Mouse (Mus musculus) embryonic facial prominence, embryonic 13.5 days (tissue): Measurements from ENCODE around the gene Togaram2. TPM values are rescaled to one million over a fixed set of nuclear protein-coding genes. Genes with fewer than 3 reads are reported as not detected.
"Not testable (repeated sequence)": the region's sequence is repeated elsewhere in the genome, so short reads cannot be mapped to it uniquely, and the experiment has no call there.

Experiments
- ATAC-seq: fragments of 200-750 bp; cut with Nextera tagmentation; 2 replicates; pipeline ENCODE4 v1.8.0; 2017; ENCODE audit warnings: low read depth; ENCODE audit not compliant: insufficient number of reproducible peaks, insufficient read depth, low FRiP score, low TSS enrichment
- H3K27ac ChIP-seq: fragments of 300-500 bp; sonication (generic); 2 replicates; pipeline ENCODE4 v1.5.1; 2015; ENCODE audit warnings: moderate library complexity, mild to moderate bottlenecking, inconsistent platforms
- H3K27me3 ChIP-seq: fragments of 300-500 bp; sonication (generic); 2 replicates; pipeline ENCODE4 v1.6.1; 2015; ENCODE audit warnings: mild to moderate bottlenecking, inconsistent platforms
- H3K36me3 ChIP-seq: fragments of 300-500 bp; sonication (generic); 2 replicates; pipeline ENCODE4 v1.6.1; 2015; ENCODE audit warnings: mild to moderate bottlenecking, inconsistent platforms
- H3K4me1 ChIP-seq: fragments of 300-500 bp; sonication (generic); 2 replicates; pipeline ENCODE4 v1.6.1; 2015; ENCODE audit warnings: inconsistent platforms
- H3K4me2 ChIP-seq: fragments of 300-500 bp; sonication (generic); 2 replicates; pipeline ENCODE4 v1.6.1; 2015; ENCODE audit warnings: moderate library complexity, mild to moderate bottlenecking, inconsistent platforms
- H3K4me3 ChIP-seq: fragments of 300-500 bp; sonication (generic); 2 replicates; pipeline ENCODE4 v1.5.1; 2015; ENCODE audit warnings: mild to moderate bottlenecking, inconsistent platforms
- H3K9ac ChIP-seq: fragments of 300-500 bp; sonication (generic); 2 replicates; pipeline ENCODE4 v1.6.1; 2015; ENCODE audit warnings: mild to moderate bottlenecking, inconsistent platforms
- H3K9me3 ChIP-seq: fragments of 300-500 bp; sonication (generic); 2 replicates; pipeline ENCODE4 v1.6.1; 2016; ENCODE audit warnings: inconsistent platforms
- WGBS: fragments of 180-500 bp; shearing (Covaris S2); methylation state at CpG from one replicate; pipeline ENCODE4 v1.1.7; 2015; ENCODE audit warnings: mixed read lengths; 5-methylcytosine and 5-hydroxymethylcytosine counted together
- polyA plus RNA-seq: library from polyadenylated mRNA; unstranded; fragments of >200 nt; fragmentation: Nextera tagmentation; extraction: Ambion mirVana; gene quantifications from 2 replicates; pipeline ENCODE4 v1.2.1, GENCODE M21; 2015

Gene Togaram2
- polyA plus RNA-seq, 1 experiment from 2014 or later, result 0.41 TPM

DNA sequence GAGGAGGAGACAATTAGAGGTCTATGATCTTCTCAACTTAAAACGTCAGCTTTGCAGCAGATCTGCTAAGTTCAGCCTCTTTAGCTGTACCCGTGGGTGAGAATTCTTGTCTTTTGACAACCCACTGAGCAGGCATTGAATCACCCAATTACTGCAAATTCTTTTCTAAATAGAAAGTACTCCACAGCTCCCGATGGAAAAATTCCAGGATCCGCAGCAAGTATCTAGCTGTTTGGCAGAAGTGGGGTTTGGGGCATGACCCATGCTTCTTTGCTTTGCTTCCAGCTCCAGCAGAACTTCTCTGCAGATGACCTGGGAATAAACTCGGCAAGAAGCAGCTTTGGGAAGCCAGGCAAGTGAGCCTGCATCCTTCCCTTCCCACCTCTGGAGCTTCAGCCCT is 69.9 kb downstream of the Togaram2 start:
- Histone ChIP-seq H3K27me3 (no peaks in the 10 kb centered on the region), H3K27ac (peak overlapping the region; percentile 60), H3K4me3 (no peak overlapping the region), H3K4me1 (0 out of 2 replicates have a peak, but pooled peaks cover 5% of the 10 kb centered on the region), H3K9ac (no peak overlapping the region), H3K36me3 (no peaks in the 10 kb centered on the region), H3K9me3 (peaks cover 3% of the 10 kb centered on the region; the same call in 1 of the 2 replicates), H3K4me2 (0 out of 2 replicates have a peak overlapping the region, but pooled peaks have one; percentile 5)
- 33% methylated on average over 5 of the region's 5 CpGs for WGBS
- ATAC-seq, result no peak

DNA sequence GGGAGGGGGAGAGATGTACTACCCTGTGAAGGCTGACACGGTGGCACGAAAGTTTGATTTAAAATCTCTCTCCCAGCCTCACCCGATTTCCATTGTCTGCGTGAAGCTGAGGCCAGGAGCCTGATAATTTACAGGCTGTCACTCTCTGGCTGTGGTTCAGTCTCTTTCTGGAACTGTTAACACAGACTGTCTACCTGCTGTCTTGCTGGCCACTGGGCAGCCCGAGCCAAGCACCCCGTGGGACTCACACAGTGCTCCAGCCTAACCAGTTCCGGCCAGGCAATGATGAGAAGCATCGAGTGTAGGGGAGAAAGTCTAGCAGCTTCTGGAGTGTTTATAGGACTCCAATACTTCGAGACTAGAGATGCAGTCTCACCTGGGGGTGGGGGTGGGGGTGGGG is 73.1 kb downstream of the Togaram2 start:
- no peak overlapping the region for H3K9ac ChIP-seq
- peaks cover 3% of the 10 kb centered on the region; the same call in 1 of the 2 replicates for H3K9me3 ChIP-seq
- H3K36me3 ChIP-seq, result no peaks in the 10 kb centered on the region
- H3K27ac ChIP-seq, result no peak overlapping the region
- no peak overlapping the region for H3K4me2 ChIP-seq
- H3K27me3 ChIP-seq, result peaks cover 8% of the 10 kb centered on the region
- 82% methylated on average over 9 of the region's 9 CpGs for WGBS
- H3K4me3 ChIP-seq, result no peak overlapping the region
- 0 out of 2 replicates have a peak, but pooled peaks cover 5% of the 10 kb centered on the region for H3K4me1 ChIP-seq
- no peak for ATAC-seq

GRCm38 (mm10) chr17:71747561-71747960 is 74.5 kb downstream of the Togaram2 start:
- peaks cover 5% of the 10 kb centered on the region; the same call in 1 of the 2 replicates for H3K4me1 ChIP-seq
- H3K36me3 ChIP-seq, result no peaks in the 10 kb centered on the region
- no peak overlapping the region for H3K27ac ChIP-seq
- H3K9me3 ChIP-seq, result peaks cover 3% of the 10 kb centered on the region; the same call in 1 of the 2 replicates
- H3K9ac ChIP-seq, result no peak overlapping the region
- H3K27me3 ChIP-seq, result peaks cover 13% of the 10 kb centered on the region
- 77% methylated on average over 8 of the region's 8 CpGs for WGBS
- no peak overlapping the region for H3K4me2 ChIP-seq
- ATAC-seq, result no peak
- no peak overlapping the region for H3K4me3 ChIP-seq

DNA sequence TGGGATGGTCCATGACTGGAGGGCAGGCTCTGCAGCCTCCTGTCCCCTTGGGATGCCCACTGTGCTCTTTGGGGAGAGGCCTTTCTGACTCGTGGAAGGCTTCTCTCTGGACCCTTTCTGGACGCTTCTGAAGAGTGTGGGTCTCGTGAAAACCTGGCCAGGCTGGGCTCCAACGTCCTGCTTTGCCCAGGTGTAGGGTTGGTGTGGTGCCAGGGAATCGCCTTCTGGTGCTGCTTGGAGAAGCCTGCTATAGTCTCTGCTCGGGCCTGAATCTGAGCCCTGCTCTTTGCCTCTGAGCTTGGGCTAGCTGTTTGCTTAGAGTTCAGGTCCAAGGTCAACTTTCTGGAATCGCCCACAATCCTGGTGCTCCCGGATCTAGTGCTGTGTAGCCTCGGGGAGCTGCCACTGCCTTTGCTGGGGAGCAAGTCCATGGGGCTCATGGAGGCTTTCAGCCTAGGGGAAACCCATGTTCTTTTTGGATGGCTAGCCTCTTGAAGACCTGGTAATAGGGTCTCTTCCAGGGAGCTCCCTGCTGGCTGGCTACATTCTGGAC is 76.6 kb downstream of the Togaram2 start:
- peaks cover 8% of the 10 kb centered on the region for H3K4me1 ChIP-seq
- H3K36me3 ChIP-seq, result no peaks in the 10 kb centered on the region
- peaks cover 13% of the 10 kb centered on the region for H3K27me3 ChIP-seq
- no peak overlapping the region for H3K9ac ChIP-seq
- no peaks in the 10 kb centered on the region for H3K9me3 ChIP-seq
- 85% methylated on average over 9 of the region's 9 CpGs for WGBS
- H3K4me3 ChIP-seq, result no peak overlapping the region
- H3K4me2 ChIP-seq, result no peak overlapping the region
- no peak overlapping the region for H3K27ac ChIP-seq
- ATAC-seq, result no peak

GRCm38 (mm10) chr17:71752831-71753230 is 79.8 kb downstream of the Togaram2 start, which contains the start of gene Pcare:
Pcare (minus strand) TSS chr17:71752894.
- H3K4me1 ChIP-seq, result peaks cover 8% of the 10 kb centered on the region
- no peaks in the 10 kb centered on the region for H3K36me3 ChIP-seq
- H3K27ac ChIP-seq, result peak within 1 kb of the TSS; percentile 40; the same call in 1 of the 2 replicates
- no peak within 1 kb of the TSS for H3K4me2 ChIP-seq
- H3K27me3 ChIP-seq, result peaks cover 13% of the 10 kb centered on the region
- 36% methylated on average over 10 of the region's 10 CpGs for WGBS
- no peak within 1 kb of the TSS for H3K9ac ChIP-seq
- H3K4me3 ChIP-seq, result no peak within 1 kb of the TSS
- ATAC-seq, result no peak
- H3K9me3 ChIP-seq, result no peaks in the 10 kb centered on the region

DNA sequence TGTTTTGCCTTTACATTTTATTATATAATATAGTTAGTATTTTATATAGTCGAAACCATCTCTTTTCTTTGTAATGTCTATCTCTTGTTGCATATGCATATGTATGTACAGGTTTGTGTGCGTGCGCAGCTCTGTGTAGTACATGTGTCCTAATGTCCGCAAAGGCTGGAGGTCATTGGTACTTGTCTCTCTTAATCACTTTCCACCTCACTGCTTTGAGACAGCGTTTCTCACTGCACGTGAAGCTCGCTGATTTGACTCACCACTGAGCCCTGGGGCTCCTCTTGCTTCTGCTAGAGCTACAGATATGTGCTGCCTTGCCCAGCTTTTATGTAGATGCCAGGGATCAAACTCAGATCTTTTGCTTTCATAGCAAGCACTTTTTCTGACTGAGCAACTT is 87.5 kb downstream of the Togaram2 start:
- Histone ChIP-seq H3K27ac (no peak overlapping the region), H3K4me1 (no peaks in the 10 kb centered on the region), H3K9ac (no peak overlapping the region), H3K36me3 (no peaks in the 10 kb centered on the region), H3K4me2 (no peak overlapping the region), H3K4me3 (no peak overlapping the region), H3K27me3 (no peaks in the 10 kb centered on the region), H3K9me3 (no peaks in the 10 kb centered on the region)
- WGBS, result 76% methylated on average over 7 of the region's 7 CpGs
- no peak for ATAC-seq

DNA sequence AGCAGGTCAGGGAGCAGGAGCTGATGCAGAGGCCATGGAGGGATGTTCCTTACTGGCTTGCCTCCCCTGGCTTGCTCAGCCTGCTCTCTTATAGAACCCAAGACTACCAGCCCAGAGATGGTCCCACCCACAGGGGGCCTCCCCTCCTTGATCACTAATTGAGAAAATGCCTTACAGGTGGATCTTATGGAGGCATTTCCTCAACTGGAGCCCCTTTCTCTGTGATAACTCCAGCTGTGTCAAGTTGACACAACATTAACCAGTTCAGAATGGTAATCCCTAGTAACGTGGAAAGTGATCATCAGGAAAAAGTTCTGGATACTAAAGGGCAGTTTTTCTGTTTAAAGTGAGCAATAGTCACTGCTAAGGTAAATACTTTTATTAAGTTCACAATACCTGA is 95.1 kb downstream of the Togaram2 start, which contains the start of gene Clip4:
TSS of gene Clip4 (plus strand) at position 301 of the 400 bp plus-strand sequence.
- not testable (repeated sequence) for H3K4me1 ChIP-seq, H3K9ac ChIP-seq, H3K9me3 ChIP-seq, H3K4me3 ChIP-seq, H3K36me3 ChIP-seq, H3K27me3 ChIP-seq, H3K27ac ChIP-seq, ATAC-seq, H3K4me2 ChIP-seq
- 47% methylated on average over 1 of the region's 1 CpGs for WGBS

GRCm38 (mm10) chr17:71769564-71769963 is 96.5 kb downstream of the Togaram2 start:
- Histone ChIP-seq H3K27ac (no peak overlapping the region), H3K4me3 (no peak overlapping the region), H3K9ac (no peak overlapping the region), H3K4me1 (0 out of 2 replicates have a peak, but pooled peaks cover 3% of the 10 kb centered on the region), H3K4me2 (no peak overlapping the region), H3K9me3 (no peaks in the 10 kb centered on the region), H3K27me3 (no peaks in the 10 kb centered on the region), H3K36me3 (no peaks in the 10 kb centered on the region)
- ATAC-seq, result no peak
- 24% methylated on average over 6 of the region's 6 CpGs for WGBS

GRCm38 (mm10) chr17:71770696-71771095 is 97.6 kb downstream of the Togaram2 start:
- no peaks in the 10 kb centered on the region for H3K36me3 ChIP-seq
- H3K27ac ChIP-seq, result no peak overlapping the region
- H3K9ac ChIP-seq, result no peak overlapping the region
- ATAC-seq, result no peak
- H3K27me3 ChIP-seq, result no peaks in the 10 kb centered on the region
- H3K4me3 ChIP-seq, result no peak overlapping the region
- WGBS, result 97% methylated on average over 3 of the region's 3 CpGs
- H3K4me2 ChIP-seq, result no peak overlapping the region
- 0 out of 2 replicates have a peak, but pooled peaks cover 3% of the 10 kb centered on the region for H3K4me1 ChIP-seq
- H3K9me3 ChIP-seq, result no peaks in the 10 kb centered on the region

DNA sequence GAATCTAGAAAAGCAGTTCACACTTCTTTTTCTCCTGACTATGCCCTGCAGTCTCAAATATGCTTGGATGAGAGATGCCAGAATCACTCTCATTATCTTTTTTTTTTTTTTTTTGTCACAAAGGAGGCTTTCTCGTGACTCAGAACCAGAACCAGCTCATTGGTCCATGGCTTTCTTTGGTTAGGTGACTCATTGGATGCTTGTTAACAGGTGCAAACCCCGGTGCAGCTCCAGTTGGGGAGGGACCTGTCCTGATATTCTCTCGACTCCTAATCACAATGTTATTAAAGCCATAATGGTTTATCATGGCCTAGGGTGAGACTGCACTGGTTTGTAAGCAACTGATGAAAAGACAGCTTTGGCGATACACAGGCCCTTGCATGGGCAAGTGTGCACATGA is 101.1 kb downstream of the Togaram2 start:
- 67% methylated on average over 4 of the region's 4 CpGs for WGBS

GRCm38 (mm10) chr17:71775279-71775678 is 102.2 kb downstream of the Togaram2 start:
- no peak for ATAC-seq
- H3K4me2 ChIP-seq, result no peak overlapping the region
- H3K9ac ChIP-seq, result no peak overlapping the region
- WGBS, result 65% methylated on average over 4 of the region's 4 CpGs
- 0 out of 2 replicates have a peak, but pooled peaks cover 4% of the 10 kb centered on the region for H3K27me3 ChIP-seq
- no peak overlapping the region for H3K4me3 ChIP-seq
- no peaks in the 10 kb centered on the region for H3K4me1 ChIP-seq
- no peaks in the 10 kb centered on the region for H3K9me3 ChIP-seq
- H3K36me3 ChIP-seq, result no peaks in the 10 kb centered on the region
- no peak overlapping the region for H3K27ac ChIP-seq

More for the DNA sequence above, 101.1 kb downstream of the Togaram2 start:
- Histone ChIP-seq H3K9ac (no peak overlapping the region), H3K4me3 (no peak overlapping the region), H3K4me1 (0 out of 2 replicates have a peak, but pooled peaks cover 3% of the 10 kb centered on the region), H3K9me3 (no peaks in the 10 kb centered on the region), H3K36me3 (no peaks in the 10 kb centered on the region), H3K4me2 (no peak overlapping the region), H3K27me3 (no peaks in the 10 kb centered on the region), H3K27ac (no peak overlapping the region)
- no peak for ATAC-seq

GRCm38 (mm10) chr17:71778696-71779095 is 105.6 kb downstream of the Togaram2 start:
- Histone ChIP-seq H3K27ac (no peak overlapping the region), H3K4me3 (no peak overlapping the region), H3K4me1 (peaks cover 12% of the 10 kb centered on the region), H3K36me3 (no peaks in the 10 kb centered on the region), H3K9ac (no peak overlapping the region), H3K27me3 (peaks cover 24% of the 10 kb centered on the region), H3K4me2 (no peak overlapping the region), H3K9me3 (no peaks in the 10 kb centered on the region)
- 74% methylated on average over 3 of the region's 3 CpGs for WGBS
- no peak for ATAC-seq
